Mouse (Mus musculus) C2C12 (cell line): ENCODE data around the gene Snx29.

Experiments
- CTCF ChIP-seq: IDR thresholded peaks from one replicate; pipeline ENCODE4 v1.5.1; 2011; ENCODE audit not compliant: control insufficient read depth, insufficient read depth, insufficient read length
- MYOD1 ChIP-seq: IDR thresholded peaks from one replicate; pipeline ENCODE4 v1.6.1; 2011; ENCODE audit warnings: low read depth; ENCODE audit not compliant: control insufficient read depth, insufficient read length
- MYOG ChIP-seq: IDR thresholded peaks from one replicate; pipeline ENCODE4 v1.6.1; 2011; ENCODE audit not compliant: control insufficient read depth, insufficient read length; ENCODE audit errors: extremely low read depth
- USF1 ChIP-seq: IDR thresholded peaks from one replicate; pipeline ENCODE4 v1.6.1; 2011; ENCODE audit warnings: low read depth, mild to moderate bottlenecking, control low read depth, moderate library complexity

- TF ChIP-seq CTCF (no peak), MYOD1 (no peak), MYOG (no peak), USF1 (no peak)
These were observed 194.0 kb downstream of the Snx29 start for GRCm38 (mm10) chr16:11516681-11517080.
